Mouse (Mus musculus): Measurements from ENCODE around the gene Pnpla1. TPM values are rescaled to one million over a fixed set of nuclear protein-coding genes. Genes with fewer than 3 reads are reported as not detected.

Gene Pnpla1
- polyA plus RNA-seq, 1 experiment from 2014 or later = 13.8 TPM

DNA sequence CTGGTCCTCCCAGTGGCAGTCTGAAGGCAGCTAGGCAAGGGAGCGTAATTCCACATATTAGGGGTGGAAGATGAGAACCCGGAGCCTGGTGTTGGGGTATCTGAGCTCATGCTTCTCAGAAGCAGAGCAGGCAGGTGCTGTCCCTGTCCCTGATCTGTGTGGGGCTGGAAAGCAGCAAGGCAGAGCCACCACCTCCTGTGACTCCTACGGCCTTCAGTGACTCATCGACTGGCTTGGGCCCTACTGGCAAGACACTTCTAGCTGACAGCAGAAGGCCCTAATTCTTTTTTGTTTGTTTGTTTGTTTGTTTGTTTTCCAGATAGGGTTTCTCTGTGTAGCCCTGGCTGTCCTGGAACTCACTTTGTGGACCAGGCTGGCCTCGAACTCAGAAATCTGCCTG lies 7.7 kb upstream of the Pnpla1 start:
- no peak for ATAC-seq (ENCODE audit: insufficient number of reproducible peaks, low FRiP score, low TSS enrichment, low read depth)
- no peaks in the 10 kb centered on the region for H3K4me1 ChIP-seq
- WGBS = 88% methylated on average over 5 of the region's 5 CpGs

GRCm38 (mm10) chr17:28854377-28854776 lies 3.8 kb upstream of the Pnpla1 start:
- no peaks in the 10 kb centered on the region for H3K27me3 ChIP-seq

More for the DNA sequence above, 7.7 kb upstream of the Pnpla1 start:
- Histone ChIP-seq H3K9me3 (no peaks in the 10 kb centered on the region), H3K4me2 (no peak overlapping the region), H3K36me3 (no peaks in the 10 kb centered on the region), H3K27ac (no peak overlapping the region), H3K9ac (no peak overlapping the region), H3K27me3 (no peaks in the 10 kb centered on the region), H3K4me3 (no peak overlapping the region)

GRCm38 (mm10) chr17:28855166-28855885 lies 2.9 kb upstream of the Pnpla1 start:
- 71% methylated on average over 9 of the region's 9 CpGs for WGBS
- Histone ChIP-seq H3K9me3 (no peaks in the 10 kb centered on the region), H3K27ac (peak overlapping the region; percentile 22; the same call in 1 of the 2 replicates), H3K27me3 (no peaks in the 10 kb centered on the region), H3K36me3 (no peaks in the 10 kb centered on the region), H3K4me3 (no peak overlapping the region), H3K9ac (no peak overlapping the region), H3K4me1 (peaks cover 5% of the 10 kb centered on the region; the same call in 1 of the 2 replicates), H3K4me2 (no peak overlapping the region)
- ATAC-seq (ENCODE audit: insufficient number of reproducible peaks, low FRiP score, low TSS enrichment, low read depth) = 0 out of 2 replicates have a peak, but pooled peaks have one; percentile 13

More at GRCm38 (mm10) chr17:28854377-28854776, 3.8 kb upstream of the Pnpla1 start:
- H3K4me3 ChIP-seq = no peak overlapping the region
- H3K27ac ChIP-seq = no peak overlapping the region
- H3K4me1 ChIP-seq = peaks cover 5% of the 10 kb centered on the region; the same call in 1 of the 2 replicates
- no peaks in the 10 kb centered on the region for H3K36me3 ChIP-seq
- H3K9me3 ChIP-seq = no peaks in the 10 kb centered on the region
- WGBS = 83% methylated on average over 7 of the region's 7 CpGs
- no peak overlapping the region for H3K4me2 ChIP-seq
- H3K9ac ChIP-seq = no peak overlapping the region
- ATAC-seq (ENCODE audit: insufficient number of reproducible peaks, low FRiP score, low TSS enrichment, low read depth) = no peak

- Histone ChIP-seq H3K4me3 (no peak overlapping the region), H3K27ac (peak overlapping the region; percentile 22; the same call in 1 of the 2 replicates), H3K9ac (no peak overlapping the region), H3K4me1 (peaks cover 5% of the 10 kb centered on the region; the same call in 1 of the 2 replicates), H3K27me3 (no peaks in the 10 kb centered on the region), H3K4me2 (no peak overlapping the region), H3K36me3 (no peaks in the 10 kb centered on the region), H3K9me3 (no peaks in the 10 kb centered on the region)
- no peak for ATAC-seq (ENCODE audit: insufficient number of reproducible peaks, low FRiP score, low TSS enrichment, low read depth)
- 41% methylated on average over 2 of the region's 3 CpGs for WGBS
Observed at GRCm38 (mm10) chr17:28856030-28856429, 2.2 kb upstream of the Pnpla1 start.

DNA sequence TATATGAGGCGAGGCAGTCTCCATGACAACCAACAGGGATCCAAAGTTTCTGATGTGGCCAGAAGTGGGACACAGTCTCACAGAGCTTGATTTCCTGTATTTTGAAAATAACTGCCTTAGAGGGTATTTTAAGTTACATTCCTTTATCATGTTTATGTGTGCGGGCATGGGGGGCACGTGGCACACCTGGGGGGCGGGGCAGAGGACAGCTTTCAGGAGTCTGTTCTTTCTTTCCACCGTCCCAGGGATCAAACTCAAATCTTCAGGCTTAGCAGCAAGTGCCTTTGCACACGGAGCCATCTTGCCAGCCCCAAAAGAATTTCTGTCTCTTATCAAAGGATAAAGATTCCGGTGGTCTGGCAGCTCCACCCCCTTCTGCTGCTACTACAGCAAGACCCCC lies 5.7 kb downstream of the Pnpla1 start:
- no peaks in the 10 kb centered on the region for H3K9me3 ChIP-seq
- no peaks in the 10 kb centered on the region for H3K4me1 ChIP-seq
- H3K4me2 ChIP-seq = no peak overlapping the region
- H3K36me3 ChIP-seq = no peaks in the 10 kb centered on the region
- no peak for ATAC-seq (ENCODE audit: insufficient number of reproducible peaks, low FRiP score, low TSS enrichment, low read depth)
- H3K9ac ChIP-seq = no peak overlapping the region
- no peak overlapping the region for H3K27ac ChIP-seq
- H3K27me3 ChIP-seq = no peaks in the 10 kb centered on the region
- WGBS = 60% methylated on average over 7 of the region's 7 CpGs
- no peak overlapping the region for H3K4me3 ChIP-seq

GRCm38 (mm10) chr17:28864464-28864863 lies 6.3 kb downstream of the Pnpla1 start:
- Histone ChIP-seq H3K4me1 (no peaks in the 10 kb centered on the region; the same call in 1 of the 2 replicates), H3K9ac (no peak overlapping the region), H3K4me2 (no peak overlapping the region), H3K27ac (no peak overlapping the region), H3K4me3 (no peak overlapping the region), H3K27me3 (no peaks in the 10 kb centered on the region), H3K36me3 (no peaks in the 10 kb centered on the region), H3K9me3 (no peaks in the 10 kb centered on the region)
- 75% methylated on average over 6 of the region's 6 CpGs for WGBS
- ATAC-seq (ENCODE audit: insufficient number of reproducible peaks, low FRiP score, low TSS enrichment, low read depth) = no peak

DNA sequence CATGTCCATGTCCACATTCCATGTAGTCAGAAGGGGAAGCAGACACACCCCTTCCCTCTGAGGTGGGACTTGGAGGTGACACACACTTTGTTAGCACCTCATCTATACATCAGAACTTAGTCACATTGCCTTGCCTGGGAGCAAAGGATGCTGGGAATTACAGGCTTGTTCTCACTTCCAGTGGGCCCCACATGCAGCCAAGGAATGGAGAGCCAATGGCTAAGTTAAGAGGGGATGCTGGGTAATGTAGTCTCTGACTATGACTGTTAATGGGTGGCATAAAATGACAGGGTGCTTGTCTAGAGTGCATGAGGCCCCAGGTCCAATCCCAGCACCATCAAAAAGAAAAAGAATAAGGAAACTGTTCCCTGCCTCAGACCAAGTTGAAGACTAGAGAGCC lies 8.7 kb downstream of the Pnpla1 start:
- H3K9ac ChIP-seq = no peak overlapping the region
- H3K4me2 ChIP-seq = no peak overlapping the region
- no peaks in the 10 kb centered on the region for H3K9me3 ChIP-seq
- H3K4me1 ChIP-seq = peaks cover 3% of the 10 kb centered on the region; the same call in 1 of the 2 replicates
- no peak for ATAC-seq (ENCODE audit: insufficient number of reproducible peaks, low FRiP score, low TSS enrichment, low read depth)
- H3K36me3 ChIP-seq = no peaks in the 10 kb centered on the region
- H3K27ac ChIP-seq = no peak overlapping the region
- no peak overlapping the region for H3K4me3 ChIP-seq
- no peaks in the 10 kb centered on the region for H3K27me3 ChIP-seq

DNA sequence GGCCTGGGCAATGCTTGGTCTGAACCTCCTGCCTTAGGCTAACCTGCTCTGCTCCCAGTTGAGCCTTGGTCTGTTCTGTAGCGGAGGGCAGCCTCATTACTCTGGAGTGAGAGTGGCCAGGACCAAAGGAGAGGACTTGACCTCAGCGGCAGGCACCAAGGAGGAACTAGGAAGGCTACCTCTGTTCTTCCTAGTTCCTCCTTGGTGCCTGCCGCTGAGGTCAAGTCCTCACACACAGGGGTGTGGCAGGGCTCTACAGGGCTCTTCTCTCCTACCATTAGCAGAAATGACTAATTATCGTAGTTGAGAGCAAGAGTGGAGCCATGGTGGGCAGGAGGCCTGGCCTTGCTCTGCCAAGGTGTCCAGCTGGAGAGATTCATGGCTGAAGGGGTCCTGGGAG lies 9.2 kb downstream of the Pnpla1 start:
- H3K4me1 ChIP-seq = peaks cover 3% of the 10 kb centered on the region; the same call in 1 of the 2 replicates
- H3K36me3 ChIP-seq = no peaks in the 10 kb centered on the region
- no peak overlapping the region for H3K9ac ChIP-seq
- ATAC-seq (ENCODE audit: insufficient number of reproducible peaks, low FRiP score, low TSS enrichment, low read depth) = no peak
- H3K27ac ChIP-seq = no peak overlapping the region
- no peak overlapping the region for H3K4me2 ChIP-seq
- H3K27me3 ChIP-seq = no peaks in the 10 kb centered on the region
- H3K4me3 ChIP-seq = no peak overlapping the region
- 89% methylated on average over 4 of the region's 4 CpGs for WGBS
- no peaks in the 10 kb centered on the region for H3K9me3 ChIP-seq

DNA sequence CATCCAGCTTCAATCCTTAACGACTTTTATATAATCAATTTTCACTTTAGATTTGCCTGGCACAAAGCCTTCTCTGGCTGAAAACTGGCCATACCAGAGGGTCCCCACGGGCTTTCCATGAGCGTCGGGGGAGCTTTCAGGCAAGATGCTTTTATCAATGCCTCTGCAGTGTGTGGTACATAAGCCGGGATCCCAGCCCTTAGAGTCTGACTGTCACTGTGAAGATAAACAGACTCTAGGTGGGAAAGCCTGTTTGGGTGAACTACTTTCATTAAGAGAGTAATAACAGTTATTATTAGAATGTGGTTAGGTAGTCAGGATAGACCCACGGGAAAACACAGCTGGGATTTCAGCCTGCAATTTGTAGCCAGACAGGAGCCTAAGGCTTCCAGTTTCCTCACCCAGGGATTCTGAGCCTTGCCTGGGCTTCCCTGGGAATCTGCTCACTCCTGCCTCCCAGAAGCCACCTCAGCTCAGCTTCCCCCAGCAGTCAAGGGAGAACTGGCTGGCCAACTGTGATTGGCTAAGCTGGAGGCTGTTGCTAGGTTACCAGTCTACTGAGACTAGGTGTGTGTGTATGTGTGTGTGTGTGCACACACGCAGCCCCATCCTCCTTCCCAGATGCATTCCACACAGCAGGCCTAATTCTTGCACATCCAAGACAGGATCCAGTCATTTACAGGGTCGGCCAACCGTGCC lies 11.3 kb downstream of the Pnpla1 start:
- Histone ChIP-seq H3K4me1 (peaks cover 3% of the 10 kb centered on the region; the same call in 1 of the 2 replicates), H3K4me2 (no peak overlapping the region), H3K4me3 (no peak overlapping the region), H3K27me3 (no peaks in the 10 kb centered on the region), H3K9ac (no peak overlapping the region), H3K27ac (no peak overlapping the region), H3K36me3 (no peaks in the 10 kb centered on the region), H3K9me3 (no peaks in the 10 kb centered on the region)
- no peak for ATAC-seq (ENCODE audit: insufficient number of reproducible peaks, low FRiP score, low TSS enrichment, low read depth)
- WGBS = 57% methylated on average over 9 of the region's 9 CpGs

GRCm38 (mm10) chr17:28870435-28870834 lies 12.2 kb downstream of the Pnpla1 start:
- Histone ChIP-seq H3K4me1 (peaks cover 9% of the 10 kb centered on the region), H3K4me3 (no peak overlapping the region), H3K27ac (no peak overlapping the region), H3K36me3 (no peaks in the 10 kb centered on the region), H3K9me3 (no peaks in the 10 kb centered on the region), H3K9ac (no peak overlapping the region), H3K4me2 (no peak overlapping the region), H3K27me3 (no peaks in the 10 kb centered on the region)
- WGBS = 71% methylated on average over 5 of the region's 5 CpGs
- ATAC-seq (ENCODE audit: insufficient number of reproducible peaks, low FRiP score, low TSS enrichment, low read depth) = no peak

GRCm38 (mm10) chr17:28871831-28872230 lies 13.6 kb downstream of the Pnpla1 start:
- no peak overlapping the region for H3K9ac ChIP-seq
- no peaks in the 10 kb centered on the region for H3K9me3 ChIP-seq
- no peaks in the 10 kb centered on the region for H3K27me3 ChIP-seq
- 77% methylated on average over 11 of the region's 11 CpGs for WGBS
- H3K27ac ChIP-seq = no peak overlapping the region
- no peak for ATAC-seq (ENCODE audit: insufficient number of reproducible peaks, low FRiP score, low TSS enrichment, low read depth)
- H3K36me3 ChIP-seq = no peaks in the 10 kb centered on the region
- no peak overlapping the region for H3K4me3 ChIP-seq
- no peak overlapping the region for H3K4me2 ChIP-seq
- H3K4me1 ChIP-seq = peaks cover 18% of the 10 kb centered on the region

- Histone ChIP-seq H3K27ac (no peak overlapping the region), H3K9me3 (no peaks in the 10 kb centered on the region), H3K4me1 (peaks cover 20% of the 10 kb centered on the region), H3K9ac (no peak overlapping the region), H3K36me3 (no peaks in the 10 kb centered on the region), H3K27me3 (no peaks in the 10 kb centered on the region; the same call in 1 of the 2 replicates), H3K4me3 (no peak overlapping the region), H3K4me2 (no peak overlapping the region)
- ATAC-seq (ENCODE audit: insufficient number of reproducible peaks, low FRiP score, low TSS enrichment, low read depth) = no peak
- 87% methylated on average over 7 of the region's 7 CpGs for WGBS
Observed at GRCm38 (mm10) chr17:28872322-28872721, 14.1 kb downstream of the Pnpla1 start.
